Mouse (Mus musculus): Measurements from ENCODE around the gene Kif3c.

- no peak for TF ChIP-seq POLR2A (IDR thresholded peaks at IDR 0.05; ENCODE audit: insufficient read depth, low read length)
- TF ChIP-seq CTCF (IDR thresholded peaks at IDR 0.05; ENCODE audit: low read depth, low read length) = no peak
- no peak for TF ChIP-seq EP300 (IDR thresholded peaks at IDR 0.05; ENCODE audit: insufficient read depth, low read depth, low read length)
Measured at GRCm38 (mm10) chr12:3316937-3317336, 48.0 kb upstream of the Kif3c start.

Measured in ES-Bruce4 (cell line).